Mouse (Mus musculus): Measurements from ENCODE around the gene Mbd6. TPM values are rescaled to one million over a fixed set of nuclear protein-coding genes. Genes with fewer than 3 reads are reported as not detected.
"Not testable (repeated sequence)": the region's sequence is repeated elsewhere in the genome, so short reads cannot be mapped to it uniquely, and the experiment has no call there.

The Mbd6 gene
- polyA plus RNA-seq, 1 experiment from 2014 or later = 14.8 TPM

GRCm38 (mm10) chr10:127317277-127317676 lies 28.5 kb upstream of the Mbd6 start:
- Histone ChIP-seq H3K9me3 (ENCODE audit: low read length) (no peaks in the 10 kb centered on the region), H3K4me3 (ENCODE audit: low read length) (no peak overlapping the region), H3K4me1 (ENCODE audit: insufficient read depth, low read length) (no peaks in the 10 kb centered on the region), H3K27ac (ENCODE audit: low read length) (no peak overlapping the region), H3K27me3 (ENCODE audit: insufficient read depth, low read length) (no peaks in the 10 kb centered on the region; the same call in 1 of the 2 replicates), H3K9ac (replicated peaks; ENCODE audit: low read length) (no peak overlapping the region), H3K4me2 (replicated peaks; ENCODE audit: low read depth, low read length) (no peak overlapping the region), H3K36me3 (ENCODE audit: insufficient read depth, low read length) (no peaks in the 10 kb centered on the region)
- WGBS = 88% methylated on average over 2 of the region's 2 CpGs
- ATAC-seq (ENCODE audit: low FRiP score, low TSS enrichment) = no peak

- not testable (repeated sequence) for H3K4me3 ChIP-seq (ENCODE audit: low read length); H3K27ac ChIP-seq (ENCODE audit: low read length); H3K4me1 ChIP-seq (ENCODE audit: insufficient read depth, low read length); H3K27me3 ChIP-seq (ENCODE audit: insufficient read depth, low read length); H3K4me2 ChIP-seq (replicated peaks; ENCODE audit: low read depth, low read length); H3K9ac ChIP-seq (replicated peaks; ENCODE audit: low read length); H3K36me3 ChIP-seq (ENCODE audit: insufficient read depth, low read length); H3K9me3 ChIP-seq (ENCODE audit: low read length); ATAC-seq (ENCODE audit: low FRiP score, low TSS enrichment)
- WGBS = 79% methylated on average over 1 of the region's 1 CpGs
Measured at GRCm38 (mm10) chr10:127314950-127315349, 26.1 kb upstream of the Mbd6 start.

GRCm38 (mm10) chr10:127313516-127313915 lies 24.7 kb upstream of the Mbd6 start:
- not testable (repeated sequence) for H3K27me3 ChIP-seq (ENCODE audit: insufficient read depth, low read length); H3K27ac ChIP-seq (ENCODE audit: low read length); H3K4me3 ChIP-seq (ENCODE audit: low read length); H3K36me3 ChIP-seq (ENCODE audit: insufficient read depth, low read length); ATAC-seq (ENCODE audit: low FRiP score, low TSS enrichment); H3K9ac ChIP-seq (replicated peaks; ENCODE audit: low read length); H3K4me2 ChIP-seq (replicated peaks; ENCODE audit: low read depth, low read length); H3K9me3 ChIP-seq (ENCODE audit: low read length); H3K4me1 ChIP-seq (ENCODE audit: insufficient read depth, low read length)
- 97% methylated on average over 5 of the region's 5 CpGs for WGBS

- H3K27me3 ChIP-seq (ENCODE audit: insufficient read depth, low read length) = no peaks in the 10 kb centered on the region
- H3K4me3 ChIP-seq (ENCODE audit: low read length) = no peak overlapping the region
- no peak for ATAC-seq (ENCODE audit: low FRiP score, low TSS enrichment)
- no peak overlapping the region for H3K4me2 ChIP-seq (replicated peaks; ENCODE audit: low read depth, low read length)
- no peak overlapping the region for H3K27ac ChIP-seq (ENCODE audit: low read length)
- no peak overlapping the region for H3K9ac ChIP-seq (replicated peaks; ENCODE audit: low read length)
- H3K36me3 ChIP-seq (ENCODE audit: insufficient read depth, low read length) = peaks cover 15% of the 10 kb centered on the region
- H3K9me3 ChIP-seq (ENCODE audit: low read length) = no peaks in the 10 kb centered on the region
- 75% methylated on average over 4 of the region's 4 CpGs for WGBS
- H3K4me1 ChIP-seq (ENCODE audit: insufficient read depth, low read length) = peaks cover 10% of the 10 kb centered on the region
Measured at GRCm38 (mm10) chr10:127312858-127313257, 24.0 kb upstream of the Mbd6 start.

- H3K4me3 ChIP-seq (ENCODE audit: low read length) = peak overlapping the region; percentile 75
- peak overlapping the region; percentile 70 for H3K27ac ChIP-seq (ENCODE audit: low read length)
- ATAC-seq (ENCODE audit: low FRiP score, low TSS enrichment) = peak; percentile 57
- no peaks in the 10 kb centered on the region for H3K27me3 ChIP-seq (ENCODE audit: insufficient read depth, low read length)
- WGBS = 2% methylated on average over 4 of the region's 4 CpGs
- peaks cover 21% of the 10 kb centered on the region for H3K36me3 ChIP-seq (ENCODE audit: insufficient read depth, low read length)
- H3K4me2 ChIP-seq (replicated peaks; ENCODE audit: low read depth, low read length) = peak overlapping the region; percentile 63
- H3K4me1 ChIP-seq (ENCODE audit: insufficient read depth, low read length) = peaks cover 10% of the 10 kb centered on the region
- peak overlapping the region; percentile 87 for H3K9ac ChIP-seq (replicated peaks; ENCODE audit: low read length)
- no peaks in the 10 kb centered on the region for H3K9me3 ChIP-seq (ENCODE audit: low read length)
Measured at GRCm38 (mm10) chr10:127312356-127312676, 23.5 kb upstream of the Mbd6 start.

GRCm38 (mm10) chr10:127311476-127312355 lies 22.9 kb upstream of the Mbd6 start, which contains the start of gene Mars:
Mars (minus strand) TSS chr10:127311786.
- peak; percentile 98 for ATAC-seq (ENCODE audit: low FRiP score, low TSS enrichment)
- WGBS = under 1% methylated on average over 65 of the region's 65 CpGs

GRCm38 (mm10) chr10:127310523-127311475 lies 22.0 kb upstream of the Mbd6 start:
- H3K27ac ChIP-seq (ENCODE audit: low read length) = peak overlapping the region; percentile 52; the same call in 1 of the 2 replicates
- peak overlapping the region; percentile 75 for H3K4me3 ChIP-seq (ENCODE audit: low read length)
- H3K27me3 ChIP-seq (ENCODE audit: insufficient read depth, low read length) = no peaks in the 10 kb centered on the region
- peak overlapping the region; percentile 70 for H3K4me2 ChIP-seq (replicated peaks; ENCODE audit: low read depth, low read length)
- H3K9ac ChIP-seq (replicated peaks; ENCODE audit: low read length) = peak overlapping the region; percentile 87
- 32% methylated on average over 23 of the region's 23 CpGs for WGBS
- peaks cover 10% of the 10 kb centered on the region for H3K4me1 ChIP-seq (ENCODE audit: insufficient read depth, low read length)
- peaks cover 35% of the 10 kb centered on the region for H3K36me3 ChIP-seq (ENCODE audit: insufficient read depth, low read length)
- ATAC-seq (ENCODE audit: low FRiP score, low TSS enrichment) = peak; percentile 37
- H3K9me3 ChIP-seq (ENCODE audit: low read length) = no peaks in the 10 kb centered on the region

More at GRCm38 (mm10) chr10:127311476-127312355, 22.9 kb upstream of the Mbd6 start, which contains the start of gene Mars:
- Histone ChIP-seq H3K36me3 (ENCODE audit: insufficient read depth, low read length) (peaks cover 26% of the 10 kb centered on the region), H3K4me2 (replicated peaks; ENCODE audit: low read depth, low read length) (peak within 1 kb of the TSS; percentile 70), H3K9me3 (ENCODE audit: low read length) (no peaks in the 10 kb centered on the region), H3K27ac (ENCODE audit: low read length) (peak within 1 kb of the TSS; percentile 70), H3K9ac (replicated peaks; ENCODE audit: low read length) (peak within 1 kb of the TSS; percentile 87), H3K4me1 (ENCODE audit: insufficient read depth, low read length) (peaks cover 10% of the 10 kb centered on the region), H3K27me3 (ENCODE audit: insufficient read depth, low read length) (no peaks in the 10 kb centered on the region), H3K4me3 (ENCODE audit: low read length) (peak within 1 kb of the TSS; percentile 75)

- not testable (repeated sequence) for H3K4me3 ChIP-seq (ENCODE audit: low read length); H3K27ac ChIP-seq (ENCODE audit: low read length); H3K9ac ChIP-seq (replicated peaks; ENCODE audit: low read length); H3K4me2 ChIP-seq (replicated peaks; ENCODE audit: low read depth, low read length); H3K27me3 ChIP-seq (ENCODE audit: insufficient read depth, low read length); H3K4me1 ChIP-seq (ENCODE audit: insufficient read depth, low read length); ATAC-seq (ENCODE audit: low FRiP score, low TSS enrichment); H3K9me3 ChIP-seq (ENCODE audit: low read length)
- peaks cover 51% of the 10 kb centered on the region for H3K36me3 ChIP-seq (ENCODE audit: insufficient read depth, low read length)
- WGBS = 91% methylated on average over 3 of the region's 3 CpGs
Measured at GRCm38 (mm10) chr10:127309167-127309566, 20.3 kb upstream of the Mbd6 start.

GRCm38 (mm10) chr10:127303136-127303535 lies 14.3 kb upstream of the Mbd6 start:
- Histone ChIP-seq H3K9ac (replicated peaks; ENCODE audit: low read length) (no peak overlapping the region), H3K27me3 (ENCODE audit: insufficient read depth, low read length) (no peaks in the 10 kb centered on the region), H3K27ac (ENCODE audit: low read length) (no peak overlapping the region), H3K4me3 (ENCODE audit: low read length) (no peak overlapping the region), H3K36me3 (ENCODE audit: insufficient read depth, low read length) (peaks cover 88% of the 10 kb centered on the region), H3K9me3 (ENCODE audit: low read length) (no peaks in the 10 kb centered on the region), H3K4me1 (ENCODE audit: insufficient read depth, low read length) (no peaks in the 10 kb centered on the region), H3K4me2 (replicated peaks; ENCODE audit: low read depth, low read length) (no peak overlapping the region)
- ATAC-seq (ENCODE audit: low FRiP score, low TSS enrichment) = no peak
- 93% methylated on average over 11 of the region's 11 CpGs for WGBS
